Mouse (Mus musculus) intestine, postnatal 0 days (tissue): ENCODE results near the gene R3hdm2. TPM values are rescaled to one million over a fixed set of nuclear protein-coding genes. Genes with fewer than 3 reads are reported as not detected.

Experiments used
- ATAC-seq: fragments of 200-750 bp; cut with Nextera tagmentation; 2 replicates; pipeline ENCODE4 v1.8.0; 2017; ENCODE audit warnings: mild to moderate bottlenecking, moderate TSS enrichment, moderate library complexity
- H3K27ac ChIP-seq: fragments of 300-500 bp; sonication (generic); 2 replicates; pipeline ENCODE4 v1.5.1; 2014; ENCODE audit warnings: mild to moderate bottlenecking, low read depth, low read length, moderate library complexity
- H3K27me3 ChIP-seq: fragments of 300-500 bp; sonication (generic); replicated peaks from 2 replicates; pipeline ENCODE4 v1.6.1; 2014; ENCODE audit warnings: low read length, mixed read lengths; ENCODE audit not compliant: control insufficient read depth, insufficient read depth
- H3K36me3 ChIP-seq: fragments of 300-500 bp; sonication (generic); 2 replicates; pipeline ENCODE4 v1.6.1; 2014; ENCODE audit warnings: mild to moderate bottlenecking, moderate library complexity; ENCODE audit not compliant: control insufficient read depth, insufficient read depth
- H3K4me1 ChIP-seq: fragments of 300-500 bp; sonication (generic); replicated peaks from 2 replicates; pipeline ENCODE4 v1.6.1; 2014; ENCODE audit warnings: antibody characterized with exemption, low read length, mixed read lengths; ENCODE audit not compliant: control insufficient read depth, insufficient read depth
- H3K4me2 ChIP-seq: fragments of 300-500 bp; sonication (generic); replicated peaks from 2 replicates; pipeline ENCODE4 v1.6.1; 2014; ENCODE audit warnings: low read depth, mild to moderate bottlenecking, moderate library complexity
- H3K4me3 ChIP-seq: fragments of 300-500 bp; sonication (generic); 2 replicates; pipeline ENCODE4 v1.5.1; 2014; ENCODE audit warnings: low read depth, low read length
- H3K9ac ChIP-seq: fragments of 300-500 bp; sonication (generic); 2 replicates; pipeline ENCODE4 v1.6.1; 2014; ENCODE audit warnings: mild to moderate bottlenecking, low read depth, low read length
- H3K9me3 ChIP-seq: fragments of 300-500 bp; sonication (generic); 2 replicates; pipeline ENCODE4 v1.6.1; 2016; ENCODE audit warnings: mixed run types; ENCODE audit not compliant: control insufficient read depth
- CTCF ChIP-seq: sonication (generic); IDR thresholded peaks from 2 replicates; pipeline ENCODE4 v1.5.1; 2016; ENCODE audit warnings: low read depth, mild to moderate bottlenecking, control low read depth, antibody characterized with exemption, moderate library complexity
- WGBS: fragments of 180-500 bp; shearing (Covaris S2); extraction: QIAGEN DNeasy Blood & Tissue Kit; methylation state at CpG from one replicate; pipeline ENCODE4 v1.1.7; 2014; 5-methylcytosine and 5-hydroxymethylcytosine counted together
- polyA plus RNA-seq: library from polyadenylated mRNA; unstranded; fragments of >200 nt; fragmentation: Nextera tagmentation; extraction: Ambion mirVana; gene quantifications from 2 replicates; pipeline ENCODE4 v1.2.1, GENCODE M21; 2015

The R3hdm2 gene
- polyA plus RNA-seq, 1 experiment from 2014 or later = 19.4 TPM

DNA sequence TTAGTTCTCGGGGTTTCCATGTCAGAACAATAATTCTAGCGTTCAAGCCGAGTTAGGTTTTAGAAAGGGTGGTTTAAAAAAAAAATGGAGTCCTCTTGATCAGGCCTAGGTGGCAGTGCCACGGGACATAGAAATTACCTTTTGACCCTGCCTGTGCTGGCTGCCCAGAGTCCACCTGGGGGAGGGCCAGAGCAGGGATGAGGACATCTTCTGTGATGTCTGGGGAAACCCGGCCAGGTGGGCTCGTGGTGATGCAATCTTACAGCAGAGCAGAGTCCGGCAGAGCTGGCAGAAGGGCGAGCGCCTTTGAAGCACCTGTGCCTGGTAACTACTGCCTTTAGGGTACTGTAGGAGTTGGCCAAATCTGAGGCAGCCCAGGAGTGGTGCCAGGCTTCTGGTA lies 27.9 kb upstream of the R3hdm2 start:
- Histone ChIP-seq H3K4me3 (no peak overlapping the region), H3K27me3 (no peaks in the 10 kb centered on the region), H3K27ac (no peak overlapping the region), H3K4me1 (no peaks in the 10 kb centered on the region), H3K36me3 (no peaks in the 10 kb centered on the region), H3K4me2 (no peak overlapping the region), H3K9me3 (no peaks in the 10 kb centered on the region), H3K9ac (no peak overlapping the region)
- 75% methylated on average over 9 of the region's 9 CpGs for WGBS
- no peak for TF ChIP-seq CTCF
- no peak for ATAC-seq

- no peak overlapping the region for H3K4me2 ChIP-seq
- H3K4me3 ChIP-seq = no peak overlapping the region
- H3K9ac ChIP-seq = no peak overlapping the region
- whole genome bisulfite sequencing = 89% methylated on average over 11 of the region's 11 CpGs
- no peaks in the 10 kb centered on the region for H3K27me3 ChIP-seq
- no peaks in the 10 kb centered on the region for H3K9me3 ChIP-seq
- ATAC-seq = no peak
- no peak for TF ChIP-seq CTCF
- no peak overlapping the region for H3K27ac ChIP-seq
- no peaks in the 10 kb centered on the region for H3K4me1 ChIP-seq
- no peaks in the 10 kb centered on the region for H3K36me3 ChIP-seq
These were observed 27.4 kb upstream of the R3hdm2 start for GRCm38 (mm10) chr10:127352766-127353165.

DNA sequence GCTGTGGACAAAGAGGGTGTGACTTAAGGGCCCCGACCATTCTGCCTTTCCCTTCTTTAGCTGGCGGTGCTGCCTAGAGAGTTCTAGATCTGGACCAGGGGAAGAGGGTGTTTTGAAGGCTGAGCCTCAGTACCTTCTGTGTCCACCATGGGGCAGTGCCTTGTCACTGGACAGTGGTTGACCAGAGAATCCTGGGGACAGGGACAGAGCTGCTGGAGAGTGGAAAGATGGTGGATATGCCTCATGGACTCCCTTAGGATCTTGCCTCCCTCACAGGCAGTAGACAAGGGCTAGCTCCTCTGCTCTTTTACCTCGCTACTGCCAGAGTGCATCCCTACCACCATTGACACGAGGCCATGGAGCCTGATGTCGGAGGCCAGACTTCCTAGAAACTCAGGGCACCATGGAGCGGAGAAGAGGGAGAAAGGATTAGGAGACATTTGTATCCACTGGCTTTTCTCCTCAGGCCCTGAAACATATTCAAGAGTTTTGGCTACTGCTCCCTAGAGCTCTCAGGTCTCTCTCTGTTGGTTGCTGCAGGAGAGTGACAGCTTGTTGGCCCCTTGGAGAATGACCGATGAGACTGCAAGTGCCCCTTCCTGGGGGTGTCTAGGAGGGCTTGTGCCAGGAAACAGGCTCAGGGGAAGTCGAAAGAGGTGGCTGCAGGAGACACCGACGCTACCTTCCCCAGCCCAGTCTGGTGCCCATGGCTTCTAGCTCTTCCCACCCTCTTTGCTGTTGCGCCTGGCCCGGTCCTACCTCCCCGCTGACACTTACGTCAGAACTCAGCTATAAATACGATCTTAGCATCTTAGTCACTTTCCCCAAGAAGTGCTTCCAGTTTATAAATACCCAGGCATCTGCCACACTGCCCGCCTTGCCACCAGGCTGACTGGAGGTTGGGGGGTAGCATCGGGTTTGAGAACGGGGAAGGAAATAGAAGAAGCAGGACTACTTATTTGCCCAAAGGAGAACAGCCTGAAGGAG lies 25.9 kb upstream of the R3hdm2 start, which contains the start of gene Inhbe:
Inhbe (minus strand) TSS at position 503 of the 987 bp plus-strand sequence.
- no peaks in the 10 kb centered on the region for H3K36me3 ChIP-seq
- H3K4me1 ChIP-seq = no peaks in the 10 kb centered on the region
- TF ChIP-seq CTCF = peak; percentile 71
- H3K9ac ChIP-seq = no peak within 1 kb of the TSS
- H3K4me2 ChIP-seq = no peak within 1 kb of the TSS
- WGBS = 86% methylated on average over 18 of the region's 18 CpGs
- H3K9me3 ChIP-seq = no peaks in the 10 kb centered on the region
- H3K27me3 ChIP-seq = no peaks in the 10 kb centered on the region
- no peak within 1 kb of the TSS for H3K27ac ChIP-seq
- ATAC-seq = no peak
- no peak within 1 kb of the TSS for H3K4me3 ChIP-seq

- WGBS = 48% methylated on average over 10 of the region's 10 CpGs
- no peaks in the 10 kb centered on the region for H3K9me3 ChIP-seq
- no peak overlapping the region for H3K9ac ChIP-seq
- H3K4me3 ChIP-seq = no peak overlapping the region
- no peaks in the 10 kb centered on the region for H3K27me3 ChIP-seq
- TF ChIP-seq CTCF = no peak
- no peak overlapping the region for H3K27ac ChIP-seq
- no peak overlapping the region for H3K4me2 ChIP-seq
- no peaks in the 10 kb centered on the region for H3K36me3 ChIP-seq
- no peaks in the 10 kb centered on the region for H3K4me1 ChIP-seq
- no peak for ATAC-seq
These were observed 24.8 kb upstream of the R3hdm2 start for GRCm38 (mm10) chr10:127355336-127355735.

DNA sequence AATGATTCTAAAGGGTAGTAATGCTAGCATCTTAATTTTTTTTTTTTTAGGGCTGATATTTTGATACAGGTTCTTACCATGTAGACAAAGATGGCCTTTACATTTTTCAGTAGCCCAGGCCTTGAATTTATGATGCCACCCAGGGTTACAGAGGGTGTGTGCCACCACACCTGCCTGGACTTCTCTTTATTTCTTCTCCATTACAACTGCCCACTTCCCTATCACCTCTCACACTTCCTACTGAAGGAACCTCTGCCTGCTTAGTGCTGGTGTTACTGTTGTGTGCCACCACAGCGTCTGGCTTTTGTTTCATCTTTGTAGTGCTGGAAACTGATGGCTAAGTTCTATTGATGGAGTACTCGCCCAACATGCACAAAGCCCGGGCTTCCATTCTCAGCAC lies 19.4 kb upstream of the R3hdm2 start:
- H3K4me3 ChIP-seq = no peak overlapping the region
- no peak overlapping the region for H3K9ac ChIP-seq
- H3K9me3 ChIP-seq = no peaks in the 10 kb centered on the region
- no peaks in the 10 kb centered on the region for H3K27me3 ChIP-seq
- H3K27ac ChIP-seq = no peak overlapping the region
- H3K36me3 ChIP-seq = no peaks in the 10 kb centered on the region
- H3K4me2 ChIP-seq = no peak overlapping the region
- H3K4me1 ChIP-seq = no peaks in the 10 kb centered on the region
- WGBS = 88% methylated on average over 3 of the region's 3 CpGs
- ATAC-seq = no peak
- no peak for TF ChIP-seq CTCF

DNA sequence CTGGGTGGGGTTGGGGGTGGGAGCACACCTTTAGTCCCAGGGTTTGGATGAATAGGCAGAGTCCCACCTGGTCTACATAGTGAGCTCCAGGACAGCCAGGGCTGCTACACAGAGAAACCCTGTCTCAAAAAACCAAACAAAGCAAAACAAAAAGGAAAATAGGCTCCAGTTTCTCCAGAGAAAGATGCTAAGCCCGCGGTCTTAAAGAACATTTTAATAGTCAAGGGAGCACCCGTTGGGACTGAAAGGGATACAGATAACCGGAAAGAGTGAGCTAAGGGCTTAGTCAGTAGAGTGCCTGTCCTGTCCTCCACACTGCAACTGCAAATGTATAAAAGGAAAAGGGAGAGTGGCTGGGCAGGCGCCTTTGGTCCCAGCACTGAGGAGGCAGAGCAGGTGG lies 13.0 kb upstream of the R3hdm2 start:
- no peaks in the 10 kb centered on the region for H3K27me3 ChIP-seq
- ATAC-seq = no peak
- no peaks in the 10 kb centered on the region for H3K4me1 ChIP-seq
- no peaks in the 10 kb centered on the region for H3K9me3 ChIP-seq
- no peak overlapping the region for H3K9ac ChIP-seq
- no peak overlapping the region for H3K27ac ChIP-seq
- no peak overlapping the region for H3K4me2 ChIP-seq
- H3K36me3 ChIP-seq = no peaks in the 10 kb centered on the region
- no peak overlapping the region for H3K4me3 ChIP-seq
- WGBS = 85% methylated on average over 5 of the region's 5 CpGs
- no peak for TF ChIP-seq CTCF
